Mouse (Mus musculus) limb, embryonic 12.5 days (tissue): Measurements from ENCODE around the gene Catsper3. TPM values are rescaled to one million over a fixed set of nuclear protein-coding genes. Genes with fewer than 3 reads are reported as not detected.

Experiments
- ATAC-seq: fragments of 200-750 bp; cut with Nextera tagmentation; 2 replicates; pipeline ENCODE4 v1.8.0; 2017; ENCODE audit warnings: low read depth, moderate TSS enrichment; ENCODE audit not compliant: insufficient number of reproducible peaks, insufficient read depth, low FRiP score, low TSS enrichment
- H3K27ac ChIP-seq: fragments of 300-500 bp; sonication (generic); 2 replicates; pipeline ENCODE4 v1.5.1; 2016; ENCODE audit warnings: mild to moderate bottlenecking, moderate library complexity
- H3K27me3 ChIP-seq: fragments of 300-500 bp; sonication (generic); 2 replicates; pipeline ENCODE4 v1.6.1; 2016; ENCODE audit warnings: mild to moderate bottlenecking, moderate library complexity
- H3K36me3 ChIP-seq: fragments of 300-500 bp; sonication (generic); 2 replicates; pipeline ENCODE4 v1.6.1; 2016; ENCODE audit warnings: mild to moderate bottlenecking, moderate library complexity
- H3K4me1 ChIP-seq: fragments of 300-500 bp; sonication (generic); replicated peaks from 2 replicates; pipeline ENCODE4 v1.6.1; 2016
- H3K4me2 ChIP-seq: fragments of 300-500 bp; sonication (generic); 2 replicates; pipeline ENCODE4 v1.6.1; 2016; ENCODE audit warnings: mild to moderate bottlenecking, moderate library complexity
- H3K4me3 ChIP-seq: fragments of 300-500 bp; sonication (generic); replicated peaks from 2 replicates; pipeline ENCODE4 v1.5.1; 2016; ENCODE audit warnings: mild to moderate bottlenecking
- H3K9ac ChIP-seq: fragments of 300-500 bp; sonication (generic); replicated peaks from 2 replicates; pipeline ENCODE4 v1.6.1; 2016; ENCODE audit warnings: mild to moderate bottlenecking, moderate library complexity
- H3K9me3 ChIP-seq: fragments of 300-500 bp; sonication (generic); 2 replicates; pipeline ENCODE4 v1.6.1; 2016; ENCODE audit warnings: mild to moderate bottlenecking, moderate library complexity
- WGBS: fragments of 180-500 bp; shearing (Covaris S2); methylation state at CpG from one replicate; pipeline ENCODE4 v1.1.7; 2016; 5-methylcytosine and 5-hydroxymethylcytosine counted together
- polyA plus RNA-seq: library from polyadenylated mRNA; unstranded; fragments of >200 nt; fragmentation: Nextera tagmentation; extraction: Ambion mirVana; gene quantifications from 2 replicates; pipeline ENCODE4 v1.2.1, GENCODE M21; 2016

The Catsper3 gene
- polyA plus RNA-seq, 1 experiment from 2014 or later: 0.15 TPM

GRCm38 (mm10) chr13:55803973-55804372, 19.6 kb downstream of the Catsper3 start:
- Histone ChIP-seq H3K27me3 (no peaks in the 10 kb centered on the region; the same call in 1 of the 2 replicates), H3K36me3 (no peaks in the 10 kb centered on the region), H3K9ac (no peak overlapping the region), H3K9me3 (peaks cover 11% of the 10 kb centered on the region; the same call in 1 of the 2 replicates), H3K27ac (no peak overlapping the region), H3K4me2 (no peak overlapping the region), H3K4me1 (0 out of 2 replicates have a peak, but pooled peaks cover 3% of the 10 kb centered on the region), H3K4me3 (no peak overlapping the region)
- WGBS: 96% methylated on average over 1 of the region's 1 CpGs
- no peak for ATAC-seq

GRCm38 (mm10) chr13:55809041-55809623, 24.8 kb downstream of the Catsper3 start:
- 71% methylated on average over 7 of the region's 7 CpGs for WGBS
- Histone ChIP-seq H3K9me3 (no peaks in the 10 kb centered on the region), H3K27ac (no peak overlapping the region), H3K4me2 (no peak overlapping the region), H3K36me3 (no peaks in the 10 kb centered on the region), H3K4me3 (no peak overlapping the region), H3K27me3 (no peaks in the 10 kb centered on the region; the same call in 1 of the 2 replicates), H3K9ac (no peak overlapping the region), H3K4me1 (peaks cover 12% of the 10 kb centered on the region)
- no peak for ATAC-seq

GRCm38 (mm10) chr13:55809707-55810106, 25.3 kb downstream of the Catsper3 start:
- Histone ChIP-seq H3K27ac (no peak overlapping the region), H3K9ac (no peak overlapping the region), H3K4me1 (peaks cover 11% of the 10 kb centered on the region), H3K4me3 (no peak overlapping the region), H3K4me2 (no peak overlapping the region), H3K9me3 (no peaks in the 10 kb centered on the region), H3K36me3 (no peaks in the 10 kb centered on the region), H3K27me3 (no peaks in the 10 kb centered on the region; the same call in 1 of the 2 replicates)
- WGBS: 95% methylated on average over 10 of the region's 10 CpGs
- ATAC-seq: no peak

- Histone ChIP-seq H3K4me3 (no peak overlapping the region), H3K4me2 (no peak overlapping the region), H3K4me1 (peaks cover 9% of the 10 kb centered on the region), H3K9ac (no peak overlapping the region), H3K9me3 (no peaks in the 10 kb centered on the region), H3K27ac (no peak overlapping the region), H3K36me3 (no peaks in the 10 kb centered on the region), H3K27me3 (peaks cover 2% of the 10 kb centered on the region; the same call in 1 of the 2 replicates)
- no peak for ATAC-seq
- 77% methylated on average over 5 of the region's 5 CpGs for WGBS
Observed at GRCm38 (mm10) chr13:55810947-55811346, 26.6 kb downstream of the Catsper3 start.

- ATAC-seq: no peak
- peaks cover 10% of the 10 kb centered on the region; the same call in 1 of the 2 replicates for H3K27me3 ChIP-seq
- 0 out of 2 replicates have a peak overlapping the region, but pooled peaks have one; percentile 23 for H3K9ac ChIP-seq
- 58% methylated on average over 5 of the region's 5 CpGs for WGBS
- H3K9me3 ChIP-seq: no peaks in the 10 kb centered on the region
- peak overlapping the region; percentile 18 for H3K27ac ChIP-seq
- H3K4me1 ChIP-seq: peaks cover 20% of the 10 kb centered on the region
- H3K4me3 ChIP-seq: no peak overlapping the region
- no peaks in the 10 kb centered on the region for H3K36me3 ChIP-seq
- no peak overlapping the region for H3K4me2 ChIP-seq
Observed at GRCm38 (mm10) chr13:55813490-55814016, 29.2 kb downstream of the Catsper3 start.

- Histone ChIP-seq H3K4me3 (no peak overlapping the region), H3K9ac (no peak overlapping the region), H3K27me3 (peaks cover 10% of the 10 kb centered on the region; the same call in 1 of the 2 replicates), H3K4me2 (no peak overlapping the region), H3K27ac (no peak overlapping the region), H3K9me3 (no peaks in the 10 kb centered on the region), H3K36me3 (no peaks in the 10 kb centered on the region), H3K4me1 (peaks cover 20% of the 10 kb centered on the region)
- no peak for ATAC-seq
- 82% methylated on average over 6 of the region's 6 CpGs for WGBS
Observed at GRCm38 (mm10) chr13:55814834-55815233, 30.5 kb downstream of the Catsper3 start.

GRCm38 (mm10) chr13:55822499-55822898, 38.1 kb downstream of the Catsper3 start:
- Histone ChIP-seq H3K9me3 (no peaks in the 10 kb centered on the region), H3K4me2 (no peak overlapping the region), H3K27ac (no peak overlapping the region), H3K36me3 (peaks cover 23% of the 10 kb centered on the region), H3K27me3 (peaks cover 61% of the 10 kb centered on the region), H3K9ac (no peak overlapping the region), H3K4me1 (peaks cover 37% of the 10 kb centered on the region), H3K4me3 (no peak overlapping the region)
- ATAC-seq: no peak
- 54% methylated on average over 5 of the region's 5 CpGs for WGBS

GRCm38 (mm10) chr13:55824151-55824945, 40.0 kb downstream of the Catsper3 start:
- H3K9ac ChIP-seq: peak overlapping the region; percentile 92
- no peaks in the 10 kb centered on the region for H3K9me3 ChIP-seq
- H3K4me3 ChIP-seq: peak overlapping the region; percentile 47
- H3K4me2 ChIP-seq: peak overlapping the region; percentile 74
- peak overlapping the region; percentile 95 for H3K27ac ChIP-seq
- ATAC-seq: peak; percentile 57
- peaks cover 75% of the 10 kb centered on the region for H3K27me3 ChIP-seq
- peaks cover 43% of the 10 kb centered on the region for H3K4me1 ChIP-seq
- WGBS: 4% methylated on average over 10 of the region's 10 CpGs
- peaks cover 23% of the 10 kb centered on the region for H3K36me3 ChIP-seq

- 2% methylated on average over 32 of the region's 32 CpGs for WGBS
- peak overlapping the region; percentile 74 for H3K4me2 ChIP-seq
- H3K4me1 ChIP-seq: peaks cover 45% of the 10 kb centered on the region
- no peaks in the 10 kb centered on the region for H3K9me3 ChIP-seq
- peak overlapping the region; percentile 47 for H3K4me3 ChIP-seq
- peak overlapping the region; percentile 95 for H3K27ac ChIP-seq
- peaks cover 80% of the 10 kb centered on the region for H3K27me3 ChIP-seq
- H3K9ac ChIP-seq: peak overlapping the region; percentile 92
- peak; percentile 24; the same call in 1 of the 2 replicates for ATAC-seq
- H3K36me3 ChIP-seq: peaks cover 23% of the 10 kb centered on the region
Observed at GRCm38 (mm10) chr13:55825245-55825681, 40.9 kb downstream of the Catsper3 start.

GRCm38 (mm10) chr13:55826008-55826671, 41.8 kb downstream of the Catsper3 start:
- peak overlapping the region; percentile 92 for H3K9ac ChIP-seq
- peak overlapping the region; percentile 95 for H3K27ac ChIP-seq
- ATAC-seq: no peak
- 2% methylated on average over 56 of the region's 56 CpGs for WGBS
- peak overlapping the region; percentile 74 for H3K4me2 ChIP-seq
- peak overlapping the region; percentile 47 for H3K4me3 ChIP-seq
- peaks cover 52% of the 10 kb centered on the region for H3K4me1 ChIP-seq
- peaks cover 23% of the 10 kb centered on the region for H3K36me3 ChIP-seq
- H3K9me3 ChIP-seq: no peaks in the 10 kb centered on the region
- H3K27me3 ChIP-seq: peaks cover 83% of the 10 kb centered on the region
